Mouse (Mus musculus) spleen, postnatal 14 days (tissue): Measurements from ENCODE around the gene Hrh1.
"Not testable (repeated sequence)": the region's sequence is repeated elsewhere in the genome, so short reads cannot be mapped to it uniquely, and the experiment has no call there.

Experiments
- DNase-seq, 2 experiments: peaks; one replicate each; pipeline ENCODE4 v3.0.0; 2021 to 2022; ENCODE audit warnings: low spot score in 2 of 2

Gene Hrh1

DNA sequence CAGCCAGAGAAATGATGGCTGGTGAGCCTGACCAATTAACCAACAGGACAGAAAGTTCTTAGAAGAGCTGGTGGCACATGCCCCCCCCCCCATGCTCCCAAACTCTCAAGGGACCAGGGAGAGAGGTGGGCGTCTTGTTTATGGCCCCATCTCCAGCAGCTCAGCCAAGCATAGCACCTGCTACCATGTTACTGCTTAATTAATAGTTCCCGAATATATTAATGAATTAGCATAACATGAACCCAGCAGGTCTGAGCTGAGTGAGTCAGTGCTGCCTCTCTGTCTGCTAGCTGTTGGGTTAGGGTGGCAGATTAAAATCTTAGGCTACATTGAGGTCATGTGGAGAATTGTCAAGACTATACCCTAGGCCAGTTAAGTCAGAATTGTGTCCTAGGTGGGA, 62.2 kb downstream of the Hrh1 start:
- no peak for DNase-seq

DNA sequence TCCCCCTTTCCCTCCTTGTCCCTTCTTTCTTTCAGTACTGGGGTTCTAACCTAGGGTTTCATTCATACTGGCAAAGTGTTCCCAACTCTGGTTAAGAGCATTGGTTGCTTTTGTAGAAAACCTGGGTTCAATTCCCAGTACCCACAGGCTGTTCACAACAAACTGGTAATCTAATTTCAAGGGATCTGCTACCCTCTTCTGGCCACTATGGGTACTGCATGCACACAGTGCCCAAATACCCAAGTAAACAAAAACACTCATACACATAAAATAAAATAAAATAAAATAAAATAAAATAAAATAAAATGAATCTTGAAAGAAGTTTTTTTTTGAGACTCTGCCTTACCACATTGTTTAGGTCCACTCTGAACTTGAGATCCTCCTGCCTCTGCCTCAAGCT, 63.8 kb downstream of the Hrh1 start:
- DNase-seq, result no peak

DNA sequence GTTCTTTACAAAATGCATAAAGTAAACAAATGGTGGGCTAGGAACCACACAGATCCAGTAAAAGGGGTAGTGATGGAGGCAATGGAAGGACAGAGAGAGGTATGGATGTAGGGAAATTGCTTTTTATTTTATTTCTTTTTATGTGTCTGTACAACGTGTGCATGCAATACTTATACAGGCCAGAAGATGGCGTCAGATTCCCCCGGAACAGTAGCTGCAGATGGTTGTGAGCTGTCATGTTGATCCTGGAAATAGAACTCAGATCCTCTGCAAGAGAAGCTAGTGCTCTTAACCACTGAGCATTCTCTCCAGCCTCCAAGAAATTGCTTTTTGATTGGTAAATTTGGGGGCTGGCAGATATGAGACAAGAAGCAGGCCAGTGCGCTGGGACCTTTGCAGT, 65.0 kb downstream of the Hrh1 start:
- DNase-seq, result no peak

DNA sequence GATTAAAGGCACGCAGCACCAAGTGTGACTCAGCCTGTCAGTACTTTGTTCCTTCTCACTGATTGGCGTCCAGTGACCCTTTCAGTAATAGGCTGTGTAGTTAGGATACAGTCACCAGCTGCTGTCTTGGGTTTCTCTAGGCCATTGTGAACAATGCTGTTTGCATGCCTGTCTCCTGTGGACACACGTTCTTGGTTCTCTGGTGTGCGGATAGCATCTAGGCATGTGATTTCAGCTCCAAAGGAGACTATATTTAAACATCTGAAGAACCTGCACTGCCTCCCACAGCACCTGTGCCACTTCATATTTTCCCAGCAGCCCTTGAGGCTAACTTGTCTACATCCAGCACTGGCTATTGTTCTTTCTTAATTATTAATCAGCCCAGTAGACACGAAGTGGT, 75.8 kb downstream of the Hrh1 start:
- no peak for DNase-seq

DNA sequence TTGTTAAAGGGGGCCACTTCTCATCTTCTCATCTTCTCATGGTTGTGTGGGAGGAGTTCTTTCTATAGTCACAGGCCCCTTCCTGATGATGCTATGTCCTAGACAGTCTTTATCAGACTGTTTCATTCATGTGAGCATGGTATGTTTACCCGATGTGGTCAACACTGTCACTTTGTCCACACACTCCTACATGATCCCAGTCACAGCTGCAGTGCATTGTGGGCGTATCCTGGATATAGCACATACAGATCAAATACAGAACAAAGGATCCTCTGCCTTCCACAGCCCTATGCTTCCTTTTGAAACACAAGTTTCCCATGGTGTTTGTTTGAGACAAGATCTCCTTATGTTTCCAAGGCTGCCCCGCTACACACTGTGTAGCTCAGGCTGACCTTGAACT, 76.3 kb downstream of the Hrh1 start:
- DNase-seq, result no peak

DNA sequence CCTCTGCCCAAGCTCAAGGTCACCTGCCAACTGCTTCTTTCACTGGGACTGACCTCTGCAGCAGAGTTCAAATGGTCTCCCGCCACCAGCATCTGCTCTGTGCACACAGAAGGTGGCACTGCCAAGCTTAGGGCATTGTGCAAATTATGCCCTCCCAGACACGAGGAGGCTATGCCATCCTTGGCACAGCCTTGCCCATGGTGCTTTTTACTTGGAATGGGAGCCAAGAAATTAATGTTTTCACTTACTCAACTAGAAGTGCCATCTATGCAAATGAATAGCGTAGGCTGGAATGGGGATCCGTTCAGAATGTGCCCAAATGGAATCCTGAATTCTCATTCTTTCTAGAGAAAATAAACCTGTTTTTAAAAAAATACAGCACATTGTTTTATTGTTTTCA, 77.2 kb downstream of the Hrh1 start:
- DNase-seq, result no peak

DNA sequence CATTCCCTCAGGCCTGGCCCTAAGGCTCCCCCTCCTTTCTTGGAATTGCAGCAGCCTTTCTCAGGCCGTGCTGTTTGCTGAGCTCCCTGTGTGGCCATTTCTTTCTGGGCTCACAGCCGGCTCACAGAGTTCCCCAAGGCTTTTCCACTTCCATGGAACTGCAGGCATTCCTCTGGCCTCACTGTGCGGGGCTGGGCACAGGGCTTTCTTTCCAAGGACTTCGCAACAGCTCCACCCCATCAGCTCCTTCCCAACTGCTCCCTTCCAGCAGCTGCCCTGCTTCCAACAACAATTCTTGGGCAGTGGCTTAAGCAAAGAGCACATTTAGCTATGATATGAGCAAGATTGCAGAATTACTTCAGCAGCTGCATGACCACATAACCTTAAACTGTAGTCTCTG, 81.0 kb downstream of the Hrh1 start:
- DNase-seq, result no peak

DNA sequence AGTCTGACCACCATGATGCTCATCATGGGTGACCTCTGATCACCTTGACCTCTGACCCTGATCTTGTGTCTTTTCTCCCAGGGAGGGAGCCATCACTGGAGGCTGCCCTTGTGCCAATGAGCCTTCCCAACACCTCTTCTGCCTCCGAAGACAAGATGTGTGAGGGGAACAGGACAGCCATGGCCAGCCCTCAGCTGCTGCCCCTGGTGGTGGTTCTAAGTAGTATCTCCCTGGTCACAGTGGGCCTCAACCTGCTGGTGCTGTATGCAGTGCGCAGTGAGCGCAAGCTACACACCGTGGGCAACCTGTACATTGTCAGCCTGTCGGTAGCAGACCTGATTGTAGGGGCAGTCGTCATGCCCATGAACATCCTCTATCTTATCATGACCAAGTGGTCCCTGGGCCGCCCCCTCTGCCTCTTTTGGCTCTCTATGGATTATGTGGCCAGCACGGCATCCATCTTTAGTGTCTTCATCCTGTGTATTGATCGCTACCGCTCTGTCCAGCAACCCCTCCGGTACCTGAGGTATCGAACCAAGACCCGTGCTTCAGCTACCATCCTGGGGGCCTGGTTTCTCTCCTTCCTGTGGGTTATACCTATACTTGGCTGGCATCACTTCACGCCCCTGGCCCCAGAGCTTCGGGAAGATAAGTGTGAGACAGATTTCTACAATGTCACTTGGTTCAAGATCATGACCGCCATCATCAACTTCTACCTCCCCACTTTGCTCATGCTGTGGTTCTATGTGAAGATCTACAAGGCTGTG, 82.1 kb downstream of the Hrh1 start:
- no peak for DNase-seq

DNA sequence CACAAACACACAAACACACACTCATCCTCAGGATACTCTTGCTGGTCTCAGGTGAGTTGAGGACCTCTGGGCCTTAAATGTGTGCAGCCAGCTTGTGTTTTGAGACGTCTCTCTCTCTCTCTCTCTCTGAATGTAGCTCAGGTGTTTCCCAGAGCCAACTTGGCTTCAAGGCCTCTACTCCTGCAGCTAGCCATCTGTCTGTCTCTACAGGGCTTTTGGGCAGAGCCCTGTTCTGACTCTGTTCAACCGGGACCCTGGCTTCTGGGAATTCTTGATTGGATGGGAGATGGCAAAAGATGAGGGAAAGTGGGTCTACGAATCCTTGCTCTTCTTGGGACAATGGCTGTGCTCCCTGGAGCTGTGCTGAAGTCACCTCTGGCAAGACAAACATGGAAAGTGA, 91.6 kb downstream of the Hrh1 start:
- no peak for DNase-seq

DNA sequence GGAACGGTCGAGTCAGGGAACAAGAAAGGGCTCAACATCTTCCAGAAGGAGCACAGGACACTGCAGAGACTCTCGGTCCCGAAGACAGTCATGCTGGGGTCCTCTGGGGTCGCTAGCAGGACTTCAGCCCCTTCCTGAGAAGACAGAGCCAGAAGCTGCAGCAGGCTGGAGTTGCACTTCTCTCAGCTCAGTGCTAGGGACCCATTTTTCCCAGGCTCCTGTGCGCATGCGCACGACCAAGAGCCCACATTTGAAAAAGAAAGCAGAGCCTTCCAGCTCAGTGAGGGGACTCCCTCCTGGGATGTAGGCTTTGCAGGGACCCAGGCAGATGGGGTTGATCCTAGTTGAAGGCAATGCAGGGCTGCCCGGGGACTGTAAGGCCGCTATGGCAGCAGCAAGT, 94.9 kb downstream of the Hrh1 start:
- not testable (repeated sequence) for DNase-seq

DNA sequence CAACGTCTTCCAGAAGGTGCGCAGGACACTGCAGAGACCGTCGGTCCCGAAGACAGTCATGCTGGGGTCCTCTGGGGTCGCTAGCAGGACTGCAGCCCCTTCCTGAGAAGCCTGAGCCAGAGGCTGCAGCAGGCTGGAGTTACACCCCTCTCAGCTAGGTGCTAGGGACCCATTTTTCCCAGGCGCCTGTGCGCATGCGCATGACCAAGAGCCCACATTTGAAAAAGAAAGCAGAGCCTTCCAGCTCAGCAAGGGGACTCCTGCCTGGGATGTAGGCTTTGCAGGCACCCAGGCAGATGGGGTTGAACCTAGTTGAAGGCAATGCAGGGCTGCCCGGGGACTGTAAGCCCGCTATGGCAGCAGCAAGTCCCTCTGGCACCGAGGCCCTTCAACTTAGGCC, 97.3 kb downstream of the Hrh1 start:
- DNase-seq, result not testable (repeated sequence)

DNA sequence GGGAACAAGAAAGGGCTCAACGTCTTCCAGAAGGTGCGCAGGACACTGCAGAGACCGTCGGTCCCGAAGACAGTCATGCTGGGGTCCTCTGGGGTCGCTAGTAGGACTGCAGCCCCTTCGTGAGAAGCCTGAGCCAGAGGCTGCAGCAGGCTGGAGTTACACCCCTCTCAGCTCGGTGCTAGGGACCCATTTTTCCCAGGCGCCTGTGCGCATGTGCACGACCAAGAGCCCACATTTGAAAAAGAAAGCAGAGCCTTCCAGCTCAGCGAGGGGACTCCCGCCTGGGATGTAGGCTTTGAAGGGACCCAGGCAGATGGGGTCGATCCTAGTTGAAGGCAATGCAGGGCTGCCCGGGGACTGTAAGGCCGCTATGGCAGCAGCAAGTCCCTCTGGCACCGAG, 116.3 kb downstream of the Hrh1 start:
- not testable (repeated sequence) for DNase-seq

DNA sequence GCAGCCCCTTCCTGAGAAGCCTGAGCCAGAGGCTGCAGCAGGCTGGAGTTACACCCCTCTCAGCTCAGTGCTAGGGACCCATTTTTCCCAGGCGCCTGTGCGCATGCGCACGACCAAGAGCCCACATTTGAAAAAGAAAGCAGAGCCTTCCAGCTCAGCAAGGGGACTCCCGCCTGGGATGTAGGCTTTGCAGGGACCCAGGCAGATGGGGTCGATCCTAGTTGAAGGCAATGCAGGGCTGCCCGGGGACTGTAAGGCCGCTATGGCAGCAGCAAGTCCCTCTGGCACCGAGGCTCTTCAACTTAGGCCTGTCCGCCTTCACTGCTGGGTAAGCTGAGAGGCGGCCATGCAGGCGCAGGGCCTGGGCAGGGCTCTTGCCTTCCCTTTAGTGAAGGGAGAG, 131.0 kb downstream of the Hrh1 start:
- not testable (repeated sequence) for DNase-seq
